In the genomic region with DNA sequence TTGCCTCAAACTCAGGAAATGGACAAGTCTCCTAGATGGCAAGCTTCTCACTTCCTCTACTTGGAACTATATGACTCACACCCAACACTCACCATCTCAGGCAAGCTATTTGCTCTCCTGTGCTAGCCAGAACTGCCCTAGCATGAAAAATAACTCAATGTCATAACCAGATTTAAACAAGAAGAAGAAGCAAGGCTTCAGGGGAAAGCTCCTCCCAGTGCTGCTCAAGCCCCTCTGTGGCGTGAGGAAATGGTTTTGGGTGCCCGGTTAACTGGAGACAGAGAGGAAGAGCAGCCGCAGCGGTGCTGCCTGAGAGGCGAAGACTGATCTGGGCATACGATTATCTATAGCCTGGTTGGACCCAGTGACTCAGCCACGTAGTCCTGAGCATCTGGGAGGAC, we compare ENCODE assay signal across 13 mouse cellular contexts. TPM values are rescaled to one million over a fixed set of nuclear protein-coding genes. Genes with fewer than 3 reads are reported as not detected.
DNase-seq lines count a peak whose midpoint lies in the region; ATAC-seq and TF ChIP-seq lines count a peak whose summit lies in the region.
"Had no signal": no experiment of that assay in that cellular context is flagged by ENCODE, and none has a peak within 500 bp of the region (broad histone marks: within the 10 kb centered on the region; RNA-seq: fewer than 3 reads in every experiment).

No protein-coding gene starts in this region.

- DNase-seq in A20 (ENCODE audit: low read depth, low spot score) (peak; percentile 84), CH12.LX (ENCODE audit: extremely low read depth) (peak; percentile 85)
- no peak for DNase-seq in midbrain, embryonic 14.5 days
- no peak for DNase-seq in kidney, postnatal 25 days
- DNase-seq in cerebellum, adult 11 months = no peak
- DNase-seq: layer of hippocampus, postnatal 36 days; right cerebral cortex, postnatal 4 days had no signal

- H3K9me3 ChIP-seq in CH12.LX (replicated peaks; ENCODE audit: low read length) = no peaks in the 10 kb centered on the region
- no peaks in the 10 kb centered on the region for H3K9me3 ChIP-seq in midbrain, embryonic 14.5 days (ENCODE audit: control insufficient read depth, low read length)
- H3K9me3 ChIP-seq in forebrain, embryonic 16.5 days (ENCODE audit: control insufficient read depth, low read length) = no peaks in the 10 kb centered on the region
- H3K9me3 ChIP-seq: embryonic facial prominence, embryonic 13.5 days; liver, embryonic 15.5 days; neural tube, embryonic 13.5 days had no signal

- WGBS in midbrain, embryonic 14.5 days = 75% methylated on average over 7 of the region's 7 CpGs
- 80% methylated on average over 7 of the region's 7 CpGs for WGBS in forebrain, embryonic 16.5 days

- no peaks in the 10 kb centered on the region for H3K27me3 ChIP-seq in CH12.LX (replicated peaks)
- no peaks in the 10 kb centered on the region for H3K27me3 ChIP-seq in midbrain, embryonic 14.5 days (ENCODE audit: control insufficient read depth, insufficient read depth, low read length)
- no peaks in the 10 kb centered on the region for H3K27me3 ChIP-seq in forebrain, embryonic 16.5 days (replicated peaks; ENCODE audit: control insufficient read depth, insufficient read depth, low read length)
- H3K27me3 ChIP-seq: embryonic facial prominence, embryonic 13.5 days; liver, embryonic 15.5 days; neural tube, embryonic 13.5 days had no signal

- no peak for TF ChIP-seq RAD21 in CH12.LX (IDR thresholded peaks at IDR 0.05; ENCODE audit: low read depth, low read length)

- peak overlapping the region; percentile 72 for H3K9ac ChIP-seq in CH12.LX (ENCODE audit: insufficient read depth, low read depth)
- H3K9ac ChIP-seq in midbrain, embryonic 14.5 days (replicated peaks; ENCODE audit: low read length) = no peak overlapping the region
- H3K9ac ChIP-seq in forebrain, embryonic 16.5 days (replicated peaks; ENCODE audit: low read depth, low read length) = no peak overlapping the region
- H3K9ac ChIP-seq: embryonic facial prominence, embryonic 13.5 days; liver, embryonic 15.5 days; neural tube, embryonic 13.5 days had no signal

- peak overlapping the region; percentile 85 for H3K27ac ChIP-seq in CH12.LX (ENCODE audit: insufficient read depth, low read depth)
- no peak overlapping the region for H3K27ac ChIP-seq in midbrain, embryonic 14.5 days (replicated peaks; ENCODE audit: low read depth, low read length)
- H3K27ac ChIP-seq in forebrain, embryonic 16.5 days (ENCODE audit: low read length) = no peak overlapping the region
- H3K27ac ChIP-seq: embryonic facial prominence, embryonic 13.5 days; liver, embryonic 15.5 days; neural tube, embryonic 13.5 days had no signal

- peak; percentile 68 for TF ChIP-seq POLR2A in CH12.LX (IDR thresholded peaks at IDR 0.05; ENCODE audit: low read depth, low read length)

- no peak for TF ChIP-seq CTCF in CH12.LX (conservative IDR thresholded peaks at IDR 0.05 in 1 of 2, IDR thresholded peaks at IDR 0.05 in 1 of 2; ENCODE audit: low read depth in 2 of 2, low read length in 2 of 2)

- in situ Hi-C loops in CH12.LX (cut with MboI; ENCODE audit: low pct_ligation_motif_present, low pct_unique_long_range_greater_than_20kb, low sequenced_read_pairs) = loop anchor here (5.0 kb wide), 1 partner anchor 36 kb away; no protein-coding TSS in a partner anchor

- dilution Hi-C loops in CH12.LX (cut with MboI; ENCODE audit: extremely low pct_ligation_motif_present, extremely low pct_unique_long_range_greater_than_20kb, low sequenced_read_pairs) = no loop called here

- peaks cover 2 to 62% of the 10 kb centered on the region in 2 experiments for H3K4me1 ChIP-seq in CH12.LX (ENCODE audit: control insufficient read depth in 1 of 2, insufficient read depth in 2 of 2)
- no peaks in the 10 kb centered on the region for H3K4me1 ChIP-seq in midbrain, embryonic 14.5 days (ENCODE audit: control insufficient read depth, insufficient read depth, low read length)
- H3K4me1 ChIP-seq in forebrain, embryonic 16.5 days (replicated peaks; ENCODE audit: control insufficient read depth, insufficient read depth, low read length) = no peaks in the 10 kb centered on the region
- H3K4me1 ChIP-seq: neural tube, embryonic 13.5 days had no signal

- peak overlapping the region; percentile 89 for H3K4me2 ChIP-seq in CH12.LX (ENCODE audit: insufficient read depth, low read depth, poor library complexity, severe bottlenecking)
- H3K4me2 ChIP-seq in midbrain, embryonic 14.5 days (ENCODE audit: low read length) = no peak overlapping the region
- no peak overlapping the region for H3K4me2 ChIP-seq in forebrain, embryonic 16.5 days (ENCODE audit: low read length)
- H3K4me2 ChIP-seq: embryonic facial prominence, embryonic 13.5 days; liver, embryonic 15.5 days; neural tube, embryonic 13.5 days had no signal

- peaks cover 0 to 5% of the 10 kb centered on the region in 2 experiments for H3K36me3 ChIP-seq in CH12.LX (replicated peaks in 1 of 2; ENCODE audit: control insufficient read depth in 1 of 2, insufficient read depth in 1 of 2, low read length in 1 of 2)
- no peaks in the 10 kb centered on the region for H3K36me3 ChIP-seq in midbrain, embryonic 14.5 days (ENCODE audit: control insufficient read depth, insufficient read depth, low read length)
- no peaks in the 10 kb centered on the region for H3K36me3 ChIP-seq in forebrain, embryonic 16.5 days (ENCODE audit: control insufficient read depth, insufficient read depth)
- H3K36me3 ChIP-seq: embryonic facial prominence, embryonic 13.5 days; liver, embryonic 15.5 days; neural tube, embryonic 13.5 days had no signal

- TF ChIP-seq EP300 in CH12.LX (IDR thresholded peaks at IDR 0.05; ENCODE audit: low read length) = peak; percentile 97

- no peaks in the 10 kb centered on the region for H3K79me2 ChIP-seq in CH12.LX (replicated peaks; ENCODE audit: control insufficient read depth, extremely low read depth, insufficient read depth, poor library complexity, severe bottlenecking)

- ATAC-seq in hematopoietic stem cell, adult 5-6 weeks (replicated peaks in 1 of 2; ENCODE audit: insufficient read depth in 1 of 2, low FRiP score in 2 of 2, low TSS enrichment in 1 of 2, low read depth in 1 of 2, poor library complexity in 2 of 2, severe bottlenecking in 2 of 2) = peak; percentile 56 to 75
- peak; percentile 81 for ATAC-seq in monocyte, adult 5-6 weeks (replicated peaks; ENCODE audit: insufficient number of reproducible peaks, low FRiP score, low TSS enrichment, poor library complexity, severe bottlenecking)
- ATAC-seq in midbrain, embryonic 14.5 days (ENCODE audit: low FRiP score, low TSS enrichment) = no peak
- no peak for ATAC-seq in forebrain, embryonic 16.5 days

- peak overlapping the region in 2 of 3 experiments; percentile 34 to 54 for H3K4me3 ChIP-seq in CH12.LX (replicated peaks in 1 of 3; ENCODE audit: low read depth in 2 of 3, low read length in 2 of 3, poor library complexity in 1 of 3)
- no peak overlapping the region for H3K4me3 ChIP-seq in midbrain, embryonic 14.5 days (replicated peaks; ENCODE audit: low read depth, low read length)
- H3K4me3 ChIP-seq in forebrain, embryonic 16.5 days (replicated peaks; ENCODE audit: low read length) = no peak overlapping the region
- H3K4me3 ChIP-seq: embryonic facial prominence, embryonic 13.5 days; liver, embryonic 15.5 days; neural tube, embryonic 13.5 days had no signal

TF ChIP-seq in CH12.LX, 34 proteins besides CTCF, POLR2A, EP300 and RAD21 (continues in another document):
- TF ChIP-seq KAT2A (IDR thresholded peaks at IDR 0.05; ENCODE audit: insufficient replicate concordance, low read length) = no peak
- TF ChIP-seq PAX5 (IDR thresholded peaks at IDR 0.05; ENCODE audit: low read length) = no peak
- TF ChIP-seq NRF1 (IDR thresholded peaks at IDR 0.05; ENCODE audit: low read depth, low read length) = no peak
- peak; percentile 62; the same call in 1 of the 2 replicates for TF ChIP-seq MEF2A (IDR thresholded peaks at IDR 0.05; ENCODE audit: borderline replicate concordance, low read depth, low read length)
- peak; percentile 81 for TF ChIP-seq JUN (IDR thresholded peaks at IDR 0.05; ENCODE audit: insufficient read depth, low read depth, low read length)
- TF ChIP-seq MAFK (IDR thresholded peaks at IDR 0.05; ENCODE audit: insufficient replicate concordance, low read length) = no peak
- TF ChIP-seq ZMIZ1 (IDR thresholded peaks at IDR 0.05; ENCODE audit: low read depth, low read length) = no peak
- peak; percentile 64; the same call in 1 of the 2 replicates for TF ChIP-seq UBTF (IDR thresholded peaks at IDR 0.05; ENCODE audit: low read depth, low read length)
- TF ChIP-seq USF2 (conservative IDR thresholded peaks at IDR 0.05; ENCODE audit: low read depth, low read length) = no peak
- peak; percentile 42; the same call in 1 of the 2 replicates for TF ChIP-seq NELFE (IDR thresholded peaks at IDR 0.05; ENCODE audit: low read depth, low read length)
- TF ChIP-seq MYC (IDR thresholded peaks at IDR 0.05; ENCODE audit: low read depth, low read length) = no peak
- peak; percentile 98 for TF ChIP-seq IRF4 (IDR thresholded peaks at IDR 0.05; ENCODE audit: low read depth, low read length)
- TF ChIP-seq CHD1 (IDR thresholded peaks at IDR 0.05; ENCODE audit: low read depth, low read length) = no peak; the same call in 1 of the 2 replicates
- no peak for TF ChIP-seq ZKSCAN1 (IDR thresholded peaks at IDR 0.05; ENCODE audit: borderline replicate concordance, low read depth, low read length)
- no peak for TF ChIP-seq MAX (IDR thresholded peaks at IDR 0.05; ENCODE audit: low read length)
- TF ChIP-seq POLR2AphosphoS2 (IDR thresholded peaks at IDR 0.05; ENCODE audit: low read depth, low read length) = no peak
- TF ChIP-seq GABPA (IDR thresholded peaks at IDR 0.05; ENCODE audit: insufficient replicate concordance, low read depth, low read length) = no peak
- no peak for TF ChIP-seq MXI1 (IDR thresholded peaks at IDR 0.05; ENCODE audit: low read depth, low read length)
- 0 out of 2 replicates have a peak, but pooled peaks have one; percentile 30 for TF ChIP-seq TCF12 (IDR thresholded peaks at IDR 0.05; ENCODE audit: low read depth, low read length)
- peak; percentile 65; the same call in 1 of the 2 replicates for TF ChIP-seq TBP (conservative IDR thresholded peaks at IDR 0.05; ENCODE audit: low read depth, low read length)
- TF ChIP-seq RCOR1 (conservative IDR thresholded peaks at IDR 0.05; ENCODE audit: low read depth, low read length) = peak; percentile 80
- TF ChIP-seq CHD2 (IDR thresholded peaks at IDR 0.05; ENCODE audit: low read length) = no peak; the same call in 1 of the 2 replicates

RNA-seq across cellular contexts. Expression of gene Secisbp2l, which starts 8.8 kb away (rescaled TPM):
- 8.3 and 8.9 TPM in 2 replicates for total RNA-seq in CH12.LX (2012; rRNA removed)
- total RNA-seq in CH12.LX (2014; rRNA removed) = 8.2 and 8.7 TPM in 2 replicates
- 11.1 and 15.1 TPM in 2 replicates for polyA plus RNA-seq in CH12.LX (2012; ENCODE audit: insufficient read length, low read depth)
- 24.8 and 25.1 TPM in 2 replicates for total RNA-seq in hematopoietic stem cell, adult 5-6 weeks (2017)
- 52.9 to 72.2 TPM (median 55.9 TPM) in 3 replicates for total RNA-seq in monocyte, adult 5-6 weeks (2017)
- 38.3 and 40.2 TPM in 2 replicates for polyA plus RNA-seq in midbrain, embryonic 14.5 days (2014; fragmentation: Nextera tagmentation; extraction: Ambion mirVana)
- polyA plus RNA-seq in forebrain, embryonic 16.5 days (2015; fragmentation: Nextera tagmentation; extraction: Ambion mirVana) = 32.2 and 35.3 TPM in 2 replicates

Comparison
In these comparisons a context has a peak if more than half of its experiments do, and no peak if none do; other contexts are left out.
1. DNase-seq: peak in A20 (single experiment) and CH12.LX (single experiment); none in midbrain, embryonic 14.5 days (single experiment), kidney, postnatal 25 days (0 of 2) and cerebellum, adult 11 months (single experiment).
2. H3K4me3 ChIP-seq: peak in CH12.LX (2 of 3); none in midbrain, embryonic 14.5 days (single experiment) and forebrain, embryonic 16.5 days (single experiment).
3. ATAC-seq: peak in hematopoietic stem cell, adult 5-6 weeks (2 of 2) and monocyte, adult 5-6 weeks (single experiment); none in midbrain, embryonic 14.5 days (single experiment) and forebrain, embryonic 16.5 days (single experiment).